Mouse (Mus musculus) heart, postnatal 36 days (tissue): ENCODE data around the gene Cbfa2t2. TPM values are rescaled to one million over a fixed set of nuclear protein-coding genes. Genes with fewer than 3 reads are reported as not detected.

Source experiments
- total RNA-seq, 2 experiments: library from RNA; stranded (reverse); gene quantifications; 2 replicates each; pipeline ENCODE4 v1.2.3; 2021

Cbfa2t2 gene
- total RNA-seq, 2 experiments from 2014 or later: 13.7 to 15.9 TPM

Other genes starting within 250 kb of the Cbfa2t2 start
- not detected for gene Bpifb1, start 245.7 kb upstream of the Cbfa2t2 start, total RNA-seq
- gene Bpifb5, start 212.7 kb upstream of the Cbfa2t2 start, total RNA-seq: not detected
- gene Bpifb9a, start 178.6 kb upstream of the Cbfa2t2 start, total RNA-seq: not detected
- not detected for gene Bpifb9b, start 129.3 kb upstream of the Cbfa2t2 start, total RNA-seq
- gene Cdk5rap1, start 63.5 kb upstream of the Cbfa2t2 start, total RNA-seq: 10 to 100 TPM; 20.4 to 23.7 TPM
- gene Snta1, start 28.4 kb upstream of the Cbfa2t2 start, total RNA-seq: 10 to 100 TPM; 70.2 to 99.0 TPM
- gene 1700003F12Rik, start 110.6 kb downstream of the Cbfa2t2 start, total RNA-seq: not detected
- not detected for gene Actl10, start 115.3 kb downstream of the Cbfa2t2 start, total RNA-seq
- under 1 TPM; 0.14 to 0.47 TPM for gene Necab3, start 122.4 kb downstream of the Cbfa2t2 start, total RNA-seq
- gene E2f1, start 133.4 kb downstream of the Cbfa2t2 start, total RNA-seq: under 1 TPM; 0.61 to 0.73 TPM
- 10 to 100 TPM; 27.8 to 28.3 TPM for gene Pxmp4, start 167.2 kb downstream of the Cbfa2t2 start, total RNA-seq
- 1 to 10 TPM; 3.0 to 3.4 TPM for gene Zfp341, start 176.8 kb downstream of the Cbfa2t2 start, total RNA-seq
- gene 4930519P11Rik, start 177.0 kb downstream of the Cbfa2t2 start, total RNA-seq: not detected
- 100 to 1,000 TPM; 113 to 124 TPM for gene Chmp4b, start 215.2 kb downstream of the Cbfa2t2 start, total RNA-seq